Mouse (Mus musculus): ENCODE measurements around the gene Afap1. TPM values are rescaled to one million over a fixed set of nuclear protein-coding genes. Genes with fewer than 3 reads are reported as not detected.

Afap1 gene
- polyA plus RNA-seq, 1 experiment from 2014 or later = 21.5 TPM

DNA sequence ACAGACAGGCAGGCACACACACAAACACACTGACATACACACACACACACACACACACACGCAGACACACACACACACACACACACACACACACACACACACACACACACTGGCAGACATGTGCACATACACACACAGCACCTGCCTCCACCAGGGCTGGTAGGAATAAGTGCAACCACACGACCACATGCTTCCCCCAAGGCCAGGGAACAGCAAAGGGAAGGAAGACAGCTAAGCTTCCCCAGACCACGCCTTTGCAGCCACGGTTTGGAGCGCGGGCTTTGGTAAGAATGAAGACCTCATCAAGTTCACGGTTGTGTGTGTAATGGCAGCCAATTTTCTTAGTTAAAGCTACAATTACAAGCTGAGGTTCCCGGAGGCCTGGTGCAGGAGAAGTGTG is 67.0 kb downstream of the Afap1 start:
- H3K9me3 ChIP-seq = no peaks in the 10 kb centered on the region
- H3K9ac ChIP-seq = no peak overlapping the region
- no peak overlapping the region for H3K4me2 ChIP-seq
- WGBS = 70% methylated on average over 7 of the region's 8 CpGs
- peaks cover 4% of the 10 kb centered on the region; the same call in 1 of the 2 replicates for H3K4me1 ChIP-seq
- H3K4me3 ChIP-seq = no peak overlapping the region
- H3K27me3 ChIP-seq = no peaks in the 10 kb centered on the region
- H3K27ac ChIP-seq = no peak overlapping the region
- no peak for ATAC-seq (ENCODE audit: borderline replicate concordance, extremely low read depth, low FRiP score, low TSS enrichment)
- peaks cover 60% of the 10 kb centered on the region for H3K36me3 ChIP-seq

DNA sequence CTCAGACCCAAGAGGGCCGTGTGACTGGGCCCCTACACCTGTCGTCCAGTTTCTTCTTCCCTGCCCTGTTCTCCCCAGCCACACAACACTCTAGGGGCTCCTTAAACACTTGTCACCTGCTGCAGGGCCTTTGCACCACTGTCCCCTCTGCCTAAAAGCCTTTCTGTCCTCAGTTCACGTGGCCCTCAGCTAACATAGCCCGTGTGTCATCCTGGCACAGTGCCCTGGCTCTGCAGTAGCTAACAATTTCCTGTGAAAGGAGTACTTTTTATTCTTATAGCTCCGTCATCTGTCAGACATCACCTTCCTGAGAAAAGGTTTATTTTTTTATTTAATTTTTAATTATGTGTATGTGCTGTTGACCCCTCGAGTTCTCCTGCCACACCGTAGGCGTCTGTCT is 68.2 kb downstream of the Afap1 start:
- WGBS = 56% methylated on average over 8 of the region's 8 CpGs
- Histone ChIP-seq H3K4me3 (no peak overlapping the region), H3K9me3 (no peaks in the 10 kb centered on the region), H3K9ac (no peak overlapping the region), H3K4me2 (no peak overlapping the region), H3K27me3 (no peaks in the 10 kb centered on the region), H3K4me1 (peaks cover 4% of the 10 kb centered on the region; the same call in 1 of the 2 replicates), H3K36me3 (peaks cover 64% of the 10 kb centered on the region), H3K27ac (no peak overlapping the region)
- ATAC-seq (ENCODE audit: borderline replicate concordance, extremely low read depth, low FRiP score, low TSS enrichment) = no peak

DNA sequence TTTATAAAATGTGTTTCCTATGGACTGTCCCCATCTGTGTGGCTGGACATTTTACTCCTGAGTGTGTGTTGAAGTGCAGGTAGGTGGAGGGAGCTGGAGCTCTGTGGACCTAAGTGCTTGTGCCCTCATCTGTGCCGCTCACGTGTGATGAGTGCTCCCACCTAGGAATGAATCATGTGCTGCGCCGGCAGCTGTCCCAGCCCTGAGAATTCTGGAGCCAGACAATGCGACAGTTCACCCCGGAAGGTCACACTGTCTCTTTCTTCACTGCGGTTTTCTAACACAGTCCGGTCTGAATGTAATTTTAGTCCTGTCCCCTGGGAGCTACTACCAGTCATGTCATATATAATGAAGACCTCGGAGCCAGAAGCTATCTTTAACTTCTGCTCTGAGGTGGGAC is 70.5 kb downstream of the Afap1 start:
- peaks cover 64% of the 10 kb centered on the region for H3K36me3 ChIP-seq

DNA sequence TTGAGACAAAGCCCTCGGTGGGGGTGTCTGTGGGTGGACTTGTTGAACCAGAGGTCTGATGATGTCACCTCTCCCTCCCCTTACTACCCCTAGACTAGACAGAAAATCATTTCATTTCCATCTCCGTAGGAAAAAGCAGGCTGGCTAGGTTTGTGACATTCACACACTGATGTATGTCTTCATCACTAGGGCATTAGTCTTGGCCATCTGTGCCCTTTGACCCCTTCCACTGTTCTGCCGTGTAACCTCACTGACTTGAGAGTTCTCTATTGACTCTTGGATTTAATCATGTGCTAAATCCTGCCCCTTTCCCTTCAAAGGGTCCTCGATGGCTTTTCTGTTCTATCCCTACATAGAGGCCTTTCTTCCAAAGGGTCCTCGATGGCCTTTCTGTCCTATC is 71.9 kb downstream of the Afap1 start:
- H3K36me3 ChIP-seq = peaks cover 74% of the 10 kb centered on the region
- H3K27me3 ChIP-seq = no peaks in the 10 kb centered on the region
- WGBS = 65% methylated on average over 5 of the region's 5 CpGs
- H3K9me3 ChIP-seq = no peaks in the 10 kb centered on the region
- H3K4me1 ChIP-seq = peaks cover 11% of the 10 kb centered on the region
- no peak for ATAC-seq (ENCODE audit: borderline replicate concordance, extremely low read depth, low FRiP score, low TSS enrichment)
- H3K9ac ChIP-seq = no peak overlapping the region
- H3K4me2 ChIP-seq = no peak overlapping the region
- no peak overlapping the region for H3K27ac ChIP-seq
- H3K4me3 ChIP-seq = no peak overlapping the region

More for the DNA sequence above, 70.5 kb downstream of the Afap1 start:
- WGBS = 83% methylated on average over 9 of the region's 9 CpGs
- Histone ChIP-seq H3K4me2 (no peak overlapping the region), H3K9ac (no peak overlapping the region), H3K4me1 (peaks cover 4% of the 10 kb centered on the region; the same call in 1 of the 2 replicates), H3K27me3 (no peaks in the 10 kb centered on the region), H3K9me3 (no peaks in the 10 kb centered on the region), H3K4me3 (no peak overlapping the region), H3K27ac (no peak overlapping the region)
- ATAC-seq (ENCODE audit: borderline replicate concordance, extremely low read depth, low FRiP score, low TSS enrichment) = no peak

- Histone ChIP-seq H3K4me1 (peaks cover 49% of the 10 kb centered on the region), H3K36me3 (peaks cover 42% of the 10 kb centered on the region), H3K4me3 (no peak overlapping the region), H3K9me3 (no peaks in the 10 kb centered on the region), H3K9ac (no peak overlapping the region), H3K27me3 (no peaks in the 10 kb centered on the region), H3K27ac (0 out of 2 replicates have a peak overlapping the region, but pooled peaks have one; percentile 69), H3K4me2 (no peak overlapping the region)
- 53% methylated on average over 3 of the region's 3 CpGs for WGBS
- ATAC-seq (ENCODE audit: borderline replicate concordance, extremely low read depth, low FRiP score, low TSS enrichment) = no peak
These were observed 76.7 kb downstream of the Afap1 start for GRCm38 (mm10) chr5:35969857-35970256.

- no peak overlapping the region for H3K9ac ChIP-seq
- peak; percentile 12; the same call in 1 of the 2 replicates for ATAC-seq (ENCODE audit: borderline replicate concordance, extremely low read depth, low FRiP score, low TSS enrichment)
- H3K4me1 ChIP-seq = peaks cover 49% of the 10 kb centered on the region
These were observed 77.4 kb downstream of the Afap1 start for GRCm38 (mm10) chr5:35970380-35971105.

GRCm38 (mm10) chr5:35971841-35972578 is 78.9 kb downstream of the Afap1 start:
- H3K36me3 ChIP-seq = peaks cover 35% of the 10 kb centered on the region

More at GRCm38 (mm10) chr5:35970380-35971105, 77.4 kb downstream of the Afap1 start:
- peak overlapping the region; percentile 69 for H3K27ac ChIP-seq
- 48% methylated on average over 12 of the region's 12 CpGs for WGBS
- no peak overlapping the region for H3K4me2 ChIP-seq
- H3K27me3 ChIP-seq = no peaks in the 10 kb centered on the region
- no peaks in the 10 kb centered on the region for H3K9me3 ChIP-seq
- H3K36me3 ChIP-seq = peaks cover 35% of the 10 kb centered on the region
- no peak overlapping the region for H3K4me3 ChIP-seq

GRCm38 (mm10) chr5:35972739-35973138 is 79.6 kb downstream of the Afap1 start:
- H3K27ac ChIP-seq = peak overlapping the region; percentile 68; the same call in 1 of the 2 replicates
- 50% methylated on average over 7 of the region's 7 CpGs for WGBS
- peaks cover 49% of the 10 kb centered on the region for H3K4me1 ChIP-seq
- no peak for ATAC-seq (ENCODE audit: borderline replicate concordance, extremely low read depth, low FRiP score, low TSS enrichment)
- H3K36me3 ChIP-seq = peaks cover 36% of the 10 kb centered on the region
- no peak overlapping the region for H3K9ac ChIP-seq
- H3K4me3 ChIP-seq = no peak overlapping the region
- H3K4me2 ChIP-seq = no peak overlapping the region
- no peaks in the 10 kb centered on the region for H3K9me3 ChIP-seq
- no peaks in the 10 kb centered on the region for H3K27me3 ChIP-seq

More at GRCm38 (mm10) chr5:35971841-35972578, 78.9 kb downstream of the Afap1 start:
- WGBS = 60% methylated on average over 10 of the region's 10 CpGs
- Histone ChIP-seq H3K27ac (no peak overlapping the region), H3K27me3 (no peaks in the 10 kb centered on the region), H3K4me1 (peaks cover 49% of the 10 kb centered on the region), H3K4me3 (no peak overlapping the region), H3K9me3 (no peaks in the 10 kb centered on the region), H3K4me2 (no peak overlapping the region), H3K9ac (no peak overlapping the region)
- no peak for ATAC-seq (ENCODE audit: borderline replicate concordance, extremely low read depth, low FRiP score, low TSS enrichment)

- peak; percentile 88 for ATAC-seq (ENCODE audit: borderline replicate concordance, extremely low read depth, low FRiP score, low TSS enrichment)
- Histone ChIP-seq H3K4me2 (peak overlapping the region; percentile 17), H3K4me1 (peaks cover 49% of the 10 kb centered on the region), H3K4me3 (no peak overlapping the region), H3K36me3 (peaks cover 40% of the 10 kb centered on the region), H3K27me3 (no peaks in the 10 kb centered on the region), H3K9ac (no peak overlapping the region), H3K27ac (peak overlapping the region; percentile 68), H3K9me3 (no peaks in the 10 kb centered on the region)
- 23% methylated on average over 12 of the region's 12 CpGs for WGBS
These were observed 80.7 kb downstream of the Afap1 start for GRCm38 (mm10) chr5:35973800-35974199.

DNA sequence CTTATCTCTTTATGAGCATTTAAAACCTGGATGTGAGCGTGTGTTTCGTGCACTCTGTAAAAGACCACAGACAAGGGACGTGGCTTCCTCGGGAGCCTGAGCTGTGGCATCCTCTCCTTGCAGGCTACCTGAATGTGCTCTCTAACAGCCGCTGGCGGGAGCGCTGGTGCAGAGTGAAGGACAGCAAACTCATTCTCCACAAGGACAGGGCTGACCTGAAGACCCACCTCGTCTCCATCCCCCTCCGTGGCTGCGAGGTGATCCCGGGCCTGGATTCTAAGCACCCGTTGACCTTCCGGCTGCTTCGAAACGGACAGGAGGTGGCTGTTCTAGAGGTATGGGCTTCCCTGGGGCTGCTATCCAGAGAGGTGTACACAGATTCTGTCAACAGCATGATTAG is 81.1 kb downstream of the Afap1 start:
- WGBS = 60% methylated on average over 15 of the region's 15 CpGs
- peak overlapping the region; percentile 17 for H3K4me2 ChIP-seq
- peaks cover 49% of the 10 kb centered on the region for H3K4me1 ChIP-seq
- H3K9me3 ChIP-seq = no peaks in the 10 kb centered on the region
- H3K27ac ChIP-seq = peak overlapping the region; percentile 68
- H3K27me3 ChIP-seq = no peaks in the 10 kb centered on the region
- ATAC-seq (ENCODE audit: borderline replicate concordance, extremely low read depth, low FRiP score, low TSS enrichment) = no peak
- H3K4me3 ChIP-seq = no peak overlapping the region
- no peak overlapping the region for H3K9ac ChIP-seq
- peaks cover 40% of the 10 kb centered on the region for H3K36me3 ChIP-seq

DNA sequence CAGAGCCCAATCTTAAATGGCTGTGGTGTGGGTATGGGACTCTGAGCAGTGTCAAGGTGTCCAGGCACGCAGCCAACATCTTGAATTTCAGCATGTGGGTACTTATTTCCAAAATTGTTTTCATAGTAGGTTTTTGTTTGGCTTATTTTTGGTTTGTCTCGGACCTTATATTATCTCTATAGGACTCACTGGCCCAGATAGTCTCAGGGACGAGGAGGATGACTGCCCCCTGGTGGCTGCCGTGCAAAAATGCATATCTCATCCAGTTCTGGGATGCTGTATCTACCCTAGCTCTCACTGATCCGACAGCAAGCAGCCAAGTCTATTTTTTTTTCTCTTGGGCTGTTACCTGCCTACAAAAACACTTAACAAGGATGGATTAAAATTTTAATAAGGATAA is 82.6 kb downstream of the Afap1 start:
- peaks cover 36% of the 10 kb centered on the region for H3K36me3 ChIP-seq
- WGBS = 7% methylated on average over 5 of the region's 5 CpGs
- no peak for ATAC-seq (ENCODE audit: borderline replicate concordance, extremely low read depth, low FRiP score, low TSS enrichment)

GRCm38 (mm10) chr5:35980542-35980941 is 87.4 kb downstream of the Afap1 start:
- H3K36me3 ChIP-seq = peaks cover 57% of the 10 kb centered on the region
- no peak overlapping the region for H3K27ac ChIP-seq
- H3K9ac ChIP-seq = no peak overlapping the region
- no peaks in the 10 kb centered on the region for H3K27me3 ChIP-seq
- no peaks in the 10 kb centered on the region for H3K4me1 ChIP-seq
- H3K4me3 ChIP-seq = no peak overlapping the region
- H3K4me2 ChIP-seq = no peak overlapping the region
- ATAC-seq (ENCODE audit: borderline replicate concordance, extremely low read depth, low FRiP score, low TSS enrichment) = no peak
- 79% methylated on average over 5 of the region's 5 CpGs for WGBS
- no peaks in the 10 kb centered on the region for H3K9me3 ChIP-seq

More for the DNA sequence above, 82.6 kb downstream of the Afap1 start:
- Histone ChIP-seq H3K9me3 (no peaks in the 10 kb centered on the region), H3K4me2 (no peak overlapping the region), H3K27ac (no peak overlapping the region), H3K27me3 (no peaks in the 10 kb centered on the region), H3K4me1 (peaks cover 35% of the 10 kb centered on the region), H3K4me3 (no peak overlapping the region), H3K9ac (no peak overlapping the region)

Measured in lung, embryonic 15.5 days (tissue).